Mouse (Mus musculus): ENCODE measurements around the gene Rasa1. TPM values are rescaled to one million over a fixed set of nuclear protein-coding genes. Genes with fewer than 3 reads are reported as not detected.

Rasa1 gene
- polyA plus RNA-seq, 1 experiment: 33.1 TPM

Other genes starting within 250 kb of the Rasa1 start
- 30.4 and 32.4 TPM in 2 replicates for gene Ccnh, start 99.7 kb downstream of the Rasa1 start, polyA plus RNA-seq (2012; rRNA removed)